Mouse (Mus musculus) MEL (cell line): ENCODE data around the gene Ube2i. TPM values are rescaled to one million over a fixed set of nuclear protein-coding genes. Genes with fewer than 3 reads are reported as not detected.
A peak's percentile ranks its signal among the peaks of the same experiment; 100 is the strongest.

ENCODE experiments used
- DNase-seq: peaks from one replicate; pipeline ENCODE4 v3.0.0; 2011; ENCODE audit warnings: low read depth, low spot score
- H3K27ac ChIP-seq: 2 replicates; pipeline ENCODE4 v1.5.1; 2012; ENCODE audit warnings: low read depth, mild to moderate bottlenecking, control low read depth, low read length, moderate library complexity; ENCODE audit not compliant: control insufficient read depth
- H3K27me3 ChIP-seq, 2 experiments: fragments of 150-350 bp in 1 of 2; sonication (generic) in 1 of 2; 2 replicates each; pipeline ENCODE4 v1.6.1; 2012; ENCODE audit warnings: low read length in 2 of 2, mild to moderate bottlenecking in 2 of 2, improper control_type of control experiment in 1 of 2, moderate library complexity in 1 of 2; ENCODE audit not compliant: insufficient read depth in 2 of 2, control insufficient read depth in 1 of 2
- H3K36me3 ChIP-seq, 2 experiments: 2 replicates each; pipeline ENCODE4 v1.6.1; 2012 to 2014; ENCODE audit warnings: low read length in 2 of 2, improper control_type of control experiment in 1 of 2, inconsistent platforms in 1 of 2, mild to moderate bottlenecking in 1 of 2; ENCODE audit not compliant: insufficient read depth in 2 of 2, control insufficient read depth in 1 of 2
- H3K4me1 ChIP-seq, 2 experiments: fragments of 150-350 bp in 1 of 2; sonication (generic) in 1 of 2; 2 replicates each; pipeline ENCODE4 v1.6.1; 2012; ENCODE audit warnings: low read length in 2 of 2, improper control_type of control experiment in 1 of 2, mild to moderate bottlenecking in 1 of 2; ENCODE audit not compliant: insufficient read depth in 2 of 2, control insufficient read depth in 1 of 2
- H3K4me3 ChIP-seq, 2 experiments: fragments of 150-350 bp in 1 of 2; sonication (generic) in 1 of 2; 2 replicates each; pipeline ENCODE4 v1.5.1; 2012; ENCODE audit warnings: low read depth in 2 of 2, low read length in 2 of 2, mild to moderate bottlenecking in 2 of 2, moderate library complexity in 2 of 2, control low read depth in 1 of 2, improper control_type of control experiment in 1 of 2; ENCODE audit not compliant: control insufficient read depth in 1 of 2, insufficient read depth in 1 of 2
- H3K79me2 ChIP-seq: 2 replicates; pipeline ENCODE4 v1.6.1; 2012; ENCODE audit warnings: mild to moderate bottlenecking, low read length, moderate library complexity; ENCODE audit not compliant: control insufficient read depth, poor library complexity, insufficient read depth
- H3K9ac ChIP-seq: 2 replicates; pipeline ENCODE4 v1.6.1; 2012; ENCODE audit warnings: low read depth, mild to moderate bottlenecking, control low read depth, low read length, moderate library complexity; ENCODE audit not compliant: control insufficient read depth, poor library complexity, severe bottlenecking
- H3K9me3 ChIP-seq: fragments of 150-350 bp; sonication (generic); replicated peaks from 2 replicates; pipeline ENCODE4 v1.6.1; 2012; ENCODE audit warnings: mild to moderate bottlenecking, low read length, improper control_type of control experiment, moderate library complexity; ENCODE audit not compliant: insufficient read depth
- CHD2 ChIP-seq: IDR thresholded peaks from 2 replicates; pipeline ENCODE4 v1.6.1; 2011; ENCODE audit warnings: low read length, improper control_type of control experiment
- ELF1 ChIP-seq: IDR thresholded peaks from 2 replicates; pipeline ENCODE4 v1.6.1; 2014; ENCODE audit warnings: low read depth, mild to moderate bottlenecking, inconsistent platforms, low read length, improper control_type of control experiment, moderate library complexity
- HCFC1 ChIP-seq: IDR thresholded peaks from 2 replicates; pipeline ENCODE4 v1.6.1; 2012; ENCODE audit warnings: low read depth, mild to moderate bottlenecking, inconsistent platforms, low read length, improper control_type of control experiment, moderate library complexity
- JUND ChIP-seq: IDR thresholded peaks from 2 replicates; pipeline ENCODE4 v1.6.1; 2011; ENCODE audit warnings: low read depth, mild to moderate bottlenecking, improper control_type of control experiment, low read length
- MEF2A ChIP-seq: IDR thresholded peaks from 2 replicates; pipeline ENCODE4 v1.6.1; 2014; ENCODE audit warnings: low read depth, mild to moderate bottlenecking, inconsistent platforms, low read length, improper control_type of control experiment; ENCODE audit not compliant: poor library complexity, insufficient replicate concordance, severe bottlenecking; ENCODE audit errors: extremely low read depth
- MXI1 ChIP-seq: IDR thresholded peaks from 2 replicates; pipeline ENCODE4 v1.6.1; 2011; ENCODE audit warnings: mild to moderate bottlenecking, low read depth, low read length, improper control_type of control experiment
- MYB ChIP-seq: IDR thresholded peaks from 2 replicates; pipeline ENCODE4 v1.6.1; 2011; ENCODE audit warnings: mild to moderate bottlenecking, low read depth, low read length, improper control_type of control experiment
- NELFE ChIP-seq: IDR thresholded peaks from 2 replicates; pipeline ENCODE4 v1.6.1; 2011; ENCODE audit warnings: low read depth, low read length, improper control_type of control experiment
- POLR2A ChIP-seq, 2 experiments: IDR thresholded peaks; 2 replicates each; pipeline ENCODE4 v1.6.1; 2011 to 2012; ENCODE audit warnings: low read length in 2 of 2, mild to moderate bottlenecking in 2 of 2, control low read depth in 1 of 2, improper control_type of control experiment in 1 of 2, low read depth in 1 of 2, moderate library complexity in 1 of 2; ENCODE audit not compliant: control insufficient read depth in 1 of 2, insufficient read depth in 1 of 2, poor library complexity in 1 of 2
- POLR2AphosphoS5 ChIP-seq: IDR thresholded peaks from 2 replicates; pipeline ENCODE4 v1.6.1; 2012; ENCODE audit warnings: low read depth, borderline replicate concordance, mild to moderate bottlenecking, inconsistent platforms, low read length, moderate library complexity, mixed read lengths
- RAD21 ChIP-seq: IDR thresholded peaks from 2 replicates; pipeline ENCODE4 v1.6.1; 2011; ENCODE audit warnings: mild to moderate bottlenecking, low read depth, low read length, improper control_type of control experiment
- SMC3 ChIP-seq: IDR thresholded peaks from 2 replicates; pipeline ENCODE4 v1.6.1; 2011; ENCODE audit warnings: low read depth, low read length, improper control_type of control experiment
- TBP ChIP-seq: IDR thresholded peaks from 2 replicates; pipeline ENCODE4 v1.8.0; 2011; ENCODE audit warnings: low read depth, low read length, improper control_type of control experiment
- USF1 ChIP-seq: IDR thresholded peaks from 2 replicates; pipeline ENCODE4 v1.6.1; 2014; ENCODE audit warnings: low read depth, mild to moderate bottlenecking, inconsistent platforms, low read length, improper control_type of control experiment, moderate library complexity
- ZMIZ1 ChIP-seq: IDR thresholded peaks from 2 replicates; pipeline ENCODE4 v1.6.1; 2012; ENCODE audit warnings: low read depth, mild to moderate bottlenecking, inconsistent platforms, low read length, improper control_type of control experiment, moderate library complexity
- polyA plus RNA-seq, 2 experiments: library from polyadenylated mRNA; stranded (reverse) in 1 of 2; unstranded in 1 of 2; fragments of >175 nt in 1 of 2; fragments of >200 nt in 1 of 2; gene quantifications; 2 replicates each; pipeline versions ENCODE4 v1.2.1 to v1.2.4; 2012; ENCODE audit warnings: low replicate concordance in 2 of 2, low read depth in 1 of 2; ENCODE audit not compliant: insufficient read length in 2 of 2, insufficient read depth in 1 of 2, missing spikeins in 1 of 2
- total RNA-seq: library from RNA; depleted of rRNA; stranded (reverse); fragments of 300-350 nt; gene quantifications from 2 replicates; pipeline ENCODE4 v1.2.3, GENCODE M21; 2012; rRNA removed

Ube2i gene
- 457 and 464 TPM in 2 replicates for total RNA-seq
- polyA plus RNA-seq, result 100 to 1,000 TPM in 1 of 2 experiments, not detected in 1; 564 TPM

GRCm38 (mm10) chr17:25274571-25275346 lies at the start of gene Ube2i:
Ube2i (minus strand) TSS chr17:25274622.
- H3K9me3 ChIP-seq, result no peaks in the 10 kb centered on the region
- TF ChIP-seq TBP (peak; percentile 72), POLR2A (IDR thresholded peaks at IDR 0.05; ENCODE audit: control insufficient read depth in 1 of 2, insufficient read depth in 1 of 2, low read depth in 1 of 2, low read length in 2 of 2, poor library complexity in 1 of 2) (peak; percentile 15 to 66; a peak in 2 of 4 replicates), NELFE (peak; percentile 35; the same call in 1 of the 2 replicates), POLR2AphosphoS5 (no peak), ZMIZ1 (peak; percentile 94)
- H3K4me3 ChIP-seq, result peak within 1 kb of the TSS; percentile 81 to 91
- DNase-seq, result peak; percentile 54
- H3K79me2 ChIP-seq, result peaks cover 38% of the 10 kb centered on the region
- H3K27ac ChIP-seq, result peak within 1 kb of the TSS; percentile 96
- peaks cover 9 to 34% of the 10 kb centered on the region in 2 experiments for H3K4me1 ChIP-seq
- peak within 1 kb of the TSS; percentile 95 for H3K9ac ChIP-seq
- H3K27me3 ChIP-seq, result no peaks in the 10 kb centered on the region
- peaks cover 9 to 18% of the 10 kb centered on the region in 2 experiments for H3K36me3 ChIP-seq

- H3K9me3 ChIP-seq, result no peaks in the 10 kb centered on the region
- H3K4me3 ChIP-seq, result no peak overlapping the region
- H3K27ac ChIP-seq, result no peak overlapping the region
- no peak for DNase-seq
- H3K79me2 ChIP-seq, result no peaks in the 10 kb centered on the region
- H3K4me1 ChIP-seq, result no peaks in the 10 kb centered on the region
- TF ChIP-seq CHD2, result no peak
- no peak for TF ChIP-seq MEF2A
- TF ChIP-seq JUND, result no peak
- H3K36me3 ChIP-seq, result no peaks in the 10 kb centered on the region
- no peak overlapping the region for H3K9ac ChIP-seq
- peaks cover 1 to 3% of the 10 kb centered on the region in 2 experiments; a peak in 3 of 4 replicates for H3K27me3 ChIP-seq
These were observed 48.5 kb upstream of the Ube2i start for GRCm38 (mm10) chr17:25322930-25323329.

DNA sequence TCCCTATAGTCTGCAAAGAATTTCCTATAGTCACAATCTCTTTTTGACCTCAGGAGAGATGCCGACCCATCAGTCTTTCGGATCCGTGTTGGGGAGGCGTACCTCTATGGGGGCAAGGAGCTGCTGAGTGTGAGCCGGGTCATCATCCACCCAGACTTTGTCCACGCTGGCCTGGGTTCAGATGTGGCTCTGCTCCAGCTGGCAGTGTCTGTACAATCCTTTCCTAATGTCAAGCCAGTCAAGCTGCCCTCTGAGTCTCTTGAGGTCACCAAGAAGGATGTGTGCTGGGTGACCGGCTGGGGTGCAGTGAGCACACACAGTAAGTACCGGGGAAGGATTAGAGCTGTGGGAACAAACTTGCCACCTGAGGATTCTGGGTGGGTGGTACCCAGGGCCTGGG lies 46.4 kb upstream of the Ube2i start:
- Histone ChIP-seq H3K27ac (no peak overlapping the region), H3K27me3 (peaks cover 1 to 3% of the 10 kb centered on the region in 2 experiments), H3K79me2 (no peaks in the 10 kb centered on the region)

More for the DNA sequence above, 46.4 kb upstream of the Ube2i start:
- no peak overlapping the region for H3K4me3 ChIP-seq
- H3K36me3 ChIP-seq, result no peaks in the 10 kb centered on the region
- H3K4me1 ChIP-seq, result no peaks in the 10 kb centered on the region
- H3K9ac ChIP-seq, result no peak overlapping the region
- H3K9me3 ChIP-seq, result no peaks in the 10 kb centered on the region
- no peak for TF ChIP-seq SMC3
- no peak for TF ChIP-seq ELF1
- TF ChIP-seq MEF2A, result no peak
- TF ChIP-seq MXI1, result no peak
- no peak for TF ChIP-seq MYB
- TF ChIP-seq RAD21, result no peak
- TF ChIP-seq HCFC1, result no peak
- TF ChIP-seq POLR2A (IDR thresholded peaks at IDR 0.05; ENCODE audit: control insufficient read depth in 1 of 2, insufficient read depth in 1 of 2, low read depth in 1 of 2, low read length in 2 of 2, poor library complexity in 1 of 2), result no peak
- no peak for TF ChIP-seq USF1
- DNase-seq, result no peak
